Mouse (Mus musculus) embryo, embryonic 10.5 days (tissue): ENCODE data around the gene Tlr13.

Experiments
- DNase-seq: peaks from one replicate; pipeline ENCODE4 v3.0.0-alpha.2; 2015; ENCODE audit warnings: low spot score

Tlr13 gene

DNA sequence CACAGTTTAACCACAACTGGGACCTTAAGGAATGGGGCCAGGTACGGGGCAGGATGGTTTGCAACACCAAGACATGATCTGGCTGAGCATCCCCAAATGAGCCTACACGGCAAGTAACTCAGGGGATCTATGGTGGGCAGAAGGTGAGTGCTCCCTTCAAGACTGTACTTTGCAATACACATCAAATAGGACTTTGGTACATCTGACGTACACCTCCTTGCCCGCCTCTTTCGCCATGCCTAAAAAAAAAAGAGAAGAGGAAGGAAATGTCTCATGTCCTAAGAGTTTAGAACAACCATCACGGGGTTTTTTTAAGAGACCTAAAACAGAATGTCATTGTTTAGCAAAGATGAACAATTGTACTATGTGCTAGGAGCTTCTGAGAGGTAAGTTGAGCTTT, at the start of gene Tlr13:
Gene Tlr13, plus strand, starts transcription at position 269 of the 400 bp plus-strand sequence.
- no peak for DNase-seq

DNA sequence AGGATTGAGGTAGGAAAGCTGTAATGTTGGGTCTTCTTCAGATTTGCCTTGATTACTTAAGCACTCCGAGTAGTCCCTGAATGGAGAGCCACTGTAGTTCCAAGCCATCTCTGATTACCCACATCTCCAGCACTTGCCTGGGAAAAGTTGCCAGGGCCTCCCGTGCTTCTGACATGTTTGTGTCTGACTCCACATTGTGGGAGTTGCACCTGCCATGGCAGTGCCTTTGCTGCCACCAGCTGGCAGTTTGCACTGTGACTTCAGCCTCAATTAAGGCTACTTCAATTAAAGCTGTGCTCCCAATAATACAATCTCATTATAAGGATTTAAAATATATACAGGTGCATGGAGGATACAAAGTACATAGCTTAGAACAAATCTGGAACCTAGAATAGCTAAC, 37.5 kb upstream of the Tlr13 start:
- no peak for DNase-seq

DNA sequence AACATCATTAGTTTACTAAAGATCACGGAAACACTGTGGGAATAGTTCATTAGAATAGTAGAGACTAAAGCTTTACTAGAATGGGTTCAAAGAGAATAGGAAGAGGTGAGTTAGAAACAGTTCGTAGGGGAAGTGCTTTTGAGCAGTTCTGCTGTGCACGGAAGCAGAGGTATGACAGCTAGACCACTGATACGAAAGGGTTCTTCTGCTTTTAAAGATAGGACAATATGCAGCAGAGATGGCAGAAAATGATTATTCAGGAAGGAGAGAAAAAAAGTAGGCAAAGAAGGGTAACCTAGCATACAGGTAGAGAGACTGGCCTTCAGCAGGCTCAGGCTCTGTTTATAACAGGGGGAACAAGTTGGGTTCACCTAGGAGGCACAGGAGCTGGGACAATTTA, 29.1 kb upstream of the Tlr13 start:
- no peak for DNase-seq

DNA sequence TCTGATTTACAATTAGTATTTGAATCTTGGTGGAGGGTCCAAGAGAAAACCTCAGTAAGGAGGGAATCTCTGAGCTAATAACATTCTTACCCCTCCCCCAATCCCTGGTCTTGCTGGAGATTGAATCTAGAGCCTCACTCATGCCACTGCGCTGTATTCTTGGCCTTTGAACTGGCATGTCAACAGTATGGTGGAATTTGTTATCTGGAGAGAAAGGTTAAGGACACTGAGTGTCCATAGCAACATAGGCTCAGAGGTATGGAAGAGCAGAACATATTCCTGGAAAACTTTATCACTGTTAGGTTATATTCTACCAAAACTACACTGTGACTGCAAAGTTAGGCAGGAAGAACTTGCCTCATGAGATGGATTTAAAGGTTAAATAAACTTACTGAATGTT, 28.3 kb upstream of the Tlr13 start:
- no peak for DNase-seq

DNA sequence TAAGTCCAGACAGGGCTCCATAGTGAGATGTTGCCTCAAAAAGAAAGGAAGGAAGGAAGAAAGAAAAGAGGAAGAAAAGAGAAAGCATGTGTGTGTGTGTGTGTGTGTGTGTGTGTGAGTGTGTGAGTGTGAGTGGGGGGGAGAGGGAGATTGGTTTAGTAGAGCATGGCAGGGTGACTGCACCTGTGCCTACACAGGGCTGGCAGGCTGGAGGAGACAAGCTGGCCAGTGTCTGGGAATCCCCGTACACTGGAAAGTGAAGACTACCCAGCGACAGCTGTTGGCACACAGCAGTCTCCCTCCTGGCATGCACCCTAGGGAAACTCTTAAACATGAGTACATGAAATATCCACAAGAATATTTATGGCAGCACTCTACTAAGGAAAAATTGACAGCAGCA, 20.2 kb upstream of the Tlr13 start:
- DNase-seq, result no peak

GRCm38 (mm10) chrX:106128283-106128682, 14.7 kb upstream of the Tlr13 start:
- no peak for DNase-seq

- no peak for DNase-seq
Observed at GRCm38 (mm10) chrX:106129877-106130276, 13.1 kb upstream of the Tlr13 start.

- DNase-seq, result no peak
Observed at GRCm38 (mm10) chrX:106134916-106135315, 8.1 kb upstream of the Tlr13 start.

DNA sequence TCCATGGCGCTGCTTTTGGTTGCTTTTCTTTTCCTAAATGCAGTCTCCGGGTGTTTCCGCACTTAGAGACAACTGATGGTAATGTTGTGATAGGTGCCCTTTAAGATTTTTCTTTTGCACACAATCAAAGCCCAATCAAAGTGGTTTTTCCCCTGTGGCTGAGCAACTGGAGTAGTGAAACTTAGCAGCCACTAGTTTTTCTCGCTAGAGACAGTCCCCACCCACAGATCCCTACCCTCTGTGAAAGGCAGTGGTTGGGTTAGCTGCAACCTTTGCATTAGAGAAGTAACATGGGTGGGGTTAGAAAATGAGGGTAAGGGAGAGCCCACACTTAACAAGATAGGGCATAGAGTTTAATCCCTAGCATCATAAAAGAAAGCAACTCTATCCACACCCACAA, 7.5 kb upstream of the Tlr13 start:
- no peak for DNase-seq

DNA sequence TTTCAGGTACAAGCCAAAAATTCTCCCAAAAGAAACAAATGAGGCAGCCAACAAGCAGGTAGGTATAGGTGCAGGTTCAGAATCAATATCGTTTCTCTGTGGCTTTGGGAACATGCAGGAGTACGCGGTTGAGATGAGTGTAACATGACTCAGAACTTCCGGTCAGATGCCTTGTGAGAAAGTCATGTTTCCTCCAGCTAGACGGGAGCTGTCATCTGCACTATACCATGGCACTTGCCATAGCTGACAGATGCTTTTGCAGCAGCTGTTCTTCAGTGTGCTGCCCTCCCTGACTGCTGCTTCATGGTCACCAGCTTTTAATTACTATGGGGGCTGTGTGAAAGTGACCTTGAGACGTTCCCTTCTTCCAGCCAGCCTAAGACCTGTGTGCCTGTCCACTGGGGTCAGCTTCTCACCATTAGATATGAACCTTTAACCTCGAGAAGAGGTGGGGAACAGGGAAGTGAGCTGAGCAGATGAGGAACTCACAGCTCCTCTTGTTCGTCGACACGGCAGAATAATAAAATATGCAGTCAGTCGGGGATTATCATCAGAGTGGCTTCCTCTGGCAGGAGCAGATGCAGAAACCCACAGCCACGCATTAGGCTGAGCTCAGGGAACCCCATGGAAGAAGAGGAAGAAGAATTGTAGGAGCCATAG, 7.0 kb upstream of the Tlr13 start:
- no peak for DNase-seq

- DNase-seq, result no peak
Observed at GRCm38 (mm10) chrX:106139309-106140070, 3.5 kb upstream of the Tlr13 start.

- DNase-seq, result no peak
Observed at GRCm38 (mm10) chrX:106148185-106148584, 5.2 kb downstream of the Tlr13 start.

DNA sequence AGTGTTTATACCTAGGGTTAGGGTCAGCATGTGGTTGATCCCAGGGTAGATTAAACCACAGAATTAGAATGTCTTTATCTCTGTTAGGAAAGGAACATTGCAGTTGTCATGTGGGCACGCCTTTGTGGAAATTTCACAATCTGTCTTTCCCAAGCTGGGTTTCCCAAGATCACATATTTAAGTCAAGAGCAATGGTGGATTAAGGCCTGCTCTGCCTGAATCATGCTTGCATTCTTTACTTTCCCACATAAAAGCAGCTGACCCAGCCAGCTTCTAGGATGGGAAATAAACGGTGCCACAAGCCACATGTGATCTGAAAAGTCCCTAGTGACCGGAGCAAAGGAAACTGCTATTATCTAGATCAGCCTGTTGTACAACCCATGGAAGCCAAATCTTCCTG, 6.5 kb downstream of the Tlr13 start:
- no peak for DNase-seq

DNA sequence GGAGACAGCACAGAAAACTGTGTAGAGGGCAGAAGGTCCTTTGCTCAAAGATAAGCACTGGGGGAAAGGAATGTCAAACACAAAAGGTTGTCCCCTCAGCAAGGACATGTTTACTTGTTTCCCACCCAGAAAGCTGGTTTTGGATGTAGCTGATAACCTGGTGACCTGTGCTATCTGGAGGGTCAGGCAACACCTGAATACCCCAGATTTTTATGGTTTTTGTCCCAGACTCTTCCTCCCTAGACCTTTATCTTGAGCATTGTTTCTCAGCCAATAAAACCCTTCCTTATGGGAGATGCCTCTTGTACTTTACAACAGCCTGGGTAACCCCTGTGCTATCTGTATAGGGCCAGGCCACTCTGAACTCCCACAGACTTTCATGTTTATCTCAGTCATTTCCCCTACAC, 11.2 kb downstream of the Tlr13 start:
- DNase-seq, result no peak

DNA sequence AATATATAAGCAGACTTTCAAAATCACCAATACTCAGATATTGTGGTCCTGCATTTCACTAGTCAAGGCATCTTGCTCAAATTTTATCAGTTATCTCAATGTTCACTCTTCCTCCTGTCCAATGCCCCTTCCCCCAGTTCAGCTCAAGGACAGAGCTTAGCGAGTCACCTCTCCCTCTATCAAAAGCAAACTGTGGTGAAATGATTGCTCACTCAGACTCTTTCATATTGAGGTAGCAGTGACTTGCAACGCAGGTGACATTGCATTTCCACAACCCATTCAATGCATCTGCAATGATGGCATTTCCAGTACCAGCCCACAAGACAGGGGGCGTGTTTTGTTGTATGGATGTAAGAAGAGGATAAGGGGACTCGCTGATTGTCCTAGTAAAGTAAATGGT, 12.9 kb downstream of the Tlr13 start:
- no peak for DNase-seq

GRCm38 (mm10) chrX:106163995-106164394, 21.0 kb downstream of the Tlr13 start:
- DNase-seq, result no peak

GRCm38 (mm10) chrX:106164555-106164954, 21.6 kb downstream of the Tlr13 start:
- DNase-seq, result no peak

DNA sequence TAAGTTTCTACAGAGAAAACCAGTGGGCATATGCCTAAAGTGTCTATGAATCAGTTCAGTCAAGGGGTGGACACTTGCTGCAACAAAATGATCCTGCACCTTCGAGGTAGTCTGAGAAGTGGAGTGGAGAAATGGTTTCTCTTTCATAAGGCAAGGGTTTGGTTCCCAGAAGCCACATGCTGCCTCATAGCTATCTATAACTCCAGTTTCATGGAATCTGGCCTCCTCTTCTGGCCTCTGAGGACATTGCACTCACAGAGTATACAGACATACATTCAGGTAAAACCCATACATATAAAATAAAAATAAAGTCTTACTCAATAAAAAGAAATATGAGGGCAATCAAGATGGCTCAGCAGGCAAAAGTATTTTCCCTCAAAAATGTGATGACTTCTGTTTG, 22.1 kb downstream of the Tlr13 start:
- DNase-seq, result no peak

- peak; percentile 89 for DNase-seq
Observed at GRCm38 (mm10) chrX:106171106-106171852, 28.3 kb downstream of the Tlr13 start.

DNA sequence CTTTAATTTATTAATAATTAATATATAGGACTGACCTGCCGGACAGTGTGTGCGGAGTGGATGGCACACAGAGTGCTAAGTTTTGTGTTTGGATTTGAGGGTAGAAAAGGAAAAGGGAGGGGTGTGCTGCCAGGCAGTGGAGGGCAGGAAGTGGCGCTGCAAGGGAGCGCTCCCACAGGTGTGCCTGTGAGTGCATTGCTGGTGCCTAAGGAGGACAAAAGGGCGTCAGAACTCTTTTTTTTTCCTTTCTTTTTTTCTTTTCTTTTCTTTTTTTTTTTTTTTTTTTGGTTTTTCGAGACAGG, 28.8 kb downstream of the Tlr13 start:
- DNase-seq, result no peak

- no peak for DNase-seq
Observed at GRCm38 (mm10) chrX:106176331-106176730, 33.3 kb downstream of the Tlr13 start.

DNA sequence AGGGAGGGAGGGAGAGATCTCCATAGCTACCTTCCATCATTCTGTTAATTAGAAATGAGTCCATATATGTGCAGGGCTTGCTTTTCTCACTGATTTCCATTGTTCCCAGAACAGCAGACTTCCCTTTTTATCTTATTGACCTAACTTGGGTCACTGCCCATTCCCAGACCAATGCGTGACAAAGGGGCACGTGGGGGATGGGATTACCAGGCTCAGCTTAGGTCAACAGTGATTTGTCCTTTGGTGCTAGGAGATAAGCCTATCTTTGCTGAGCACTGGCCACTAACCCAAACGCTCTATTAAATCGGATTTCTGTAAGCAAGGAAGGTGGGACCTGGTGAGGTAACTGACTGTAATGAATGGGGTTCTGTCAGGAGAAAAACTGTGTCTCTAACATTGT, 41.3 kb downstream of the Tlr13 start:
- peak; percentile 30 for DNase-seq

- peak; percentile 76 for DNase-seq
Observed at GRCm38 (mm10) chrX:106185706-106186105, 42.7 kb downstream of the Tlr13 start.
